Mouse (Mus musculus): Measurements from ENCODE around the gene Dupd1.
A peak's percentile ranks its signal among the peaks of the same experiment; 100 is the strongest.
"Not testable (repeated sequence)": the region's sequence is repeated elsewhere in the genome, so short reads cannot be mapped to it uniquely, and the experiment has no call there.

The Dupd1 gene

DNA sequence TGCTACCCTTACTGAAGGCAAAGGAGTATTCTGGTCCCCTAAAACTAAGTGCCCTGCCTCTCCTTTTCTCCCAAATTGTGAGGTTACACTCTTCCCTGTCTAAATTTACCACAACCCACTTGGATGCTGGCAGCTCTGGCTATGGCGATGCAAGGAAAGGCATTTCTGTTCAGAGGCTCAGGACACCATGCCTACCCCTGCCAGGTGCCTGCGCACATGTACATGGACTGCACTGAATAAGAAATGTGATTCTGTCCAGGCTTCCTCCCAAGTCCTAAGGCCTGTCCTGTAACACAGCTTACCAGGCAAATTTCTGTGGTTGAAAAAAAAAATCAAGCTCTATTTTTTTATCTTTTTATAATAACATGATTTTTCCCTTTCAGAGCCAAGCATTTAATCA lies 38.2 kb downstream of the Dupd1 start:
- DNase-seq (ENCODE audit: low read depth, low spot score), result no peak

DNA sequence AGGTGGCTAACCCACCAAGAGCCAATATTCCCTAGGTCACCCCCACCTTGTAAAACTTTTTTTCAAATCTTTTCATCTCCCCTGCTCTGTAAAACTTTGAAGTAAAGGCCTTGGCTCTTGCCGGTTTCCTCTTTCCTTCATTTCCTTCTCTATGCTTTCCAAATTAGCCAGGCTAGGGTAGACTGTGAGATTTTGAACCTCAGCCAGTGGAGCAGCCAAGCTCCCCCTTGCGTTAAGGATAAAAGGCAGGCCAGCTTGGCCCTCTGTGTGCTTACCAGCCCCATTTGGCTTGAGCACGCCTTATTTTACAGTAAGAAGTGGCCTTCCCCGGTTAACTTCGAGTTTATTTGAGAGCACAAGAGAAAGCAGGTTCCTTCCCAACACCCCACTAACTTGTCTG lies 39.9 kb downstream of the Dupd1 start:
- no peak for DNase-seq (ENCODE audit: low read depth, low spot score)

DNA sequence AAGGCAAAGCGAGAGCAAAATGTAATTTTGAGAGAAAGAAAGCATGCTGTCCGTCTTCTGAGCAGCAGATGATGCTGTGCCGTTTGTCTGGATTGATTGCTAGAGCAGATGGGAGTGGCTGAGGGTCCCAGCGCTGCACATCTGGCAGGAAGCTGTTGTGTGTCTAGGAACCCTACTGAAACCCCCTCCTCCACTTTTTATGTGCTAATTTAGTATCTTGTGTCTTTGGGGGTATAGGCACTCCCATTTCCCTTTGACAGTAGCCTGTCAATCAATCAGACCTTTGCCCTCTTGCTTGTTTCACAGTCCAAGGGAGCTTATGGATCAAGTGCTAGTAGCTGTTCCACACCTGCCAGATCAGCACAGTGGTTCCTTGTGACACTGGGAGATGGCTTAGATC lies 41.3 kb downstream of the Dupd1 start:
- no peak for DNase-seq (ENCODE audit: low read depth, low spot score)

DNA sequence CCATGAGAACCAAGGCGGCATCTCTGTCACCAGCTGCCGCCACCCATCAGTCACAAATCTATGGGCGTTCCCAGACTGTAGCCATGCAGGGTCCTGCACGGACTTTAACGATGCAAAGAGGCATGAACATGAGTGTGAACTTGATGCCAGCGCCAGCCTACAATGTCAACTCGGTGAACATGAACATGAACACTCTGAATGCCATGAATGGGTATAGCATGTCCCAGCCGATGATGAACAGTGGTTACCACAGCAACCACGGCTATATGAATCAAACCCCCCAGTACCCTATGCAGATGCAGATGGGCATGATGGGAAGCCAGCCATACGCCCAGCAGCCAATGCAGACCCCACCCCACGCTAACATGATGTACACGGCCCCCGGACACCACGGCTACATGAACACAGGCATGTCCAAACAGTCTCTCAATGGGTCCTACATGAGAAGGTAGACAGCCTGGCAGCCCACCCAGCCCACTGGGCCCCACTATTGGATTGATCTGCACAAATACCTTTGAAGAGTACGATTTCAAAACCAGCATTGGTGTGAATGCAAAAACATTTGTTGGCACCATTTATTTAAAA lies 43.9 kb downstream of the Dupd1 start:
- not testable (repeated sequence) for DNase-seq (ENCODE audit: low read depth, low spot score)

DNA sequence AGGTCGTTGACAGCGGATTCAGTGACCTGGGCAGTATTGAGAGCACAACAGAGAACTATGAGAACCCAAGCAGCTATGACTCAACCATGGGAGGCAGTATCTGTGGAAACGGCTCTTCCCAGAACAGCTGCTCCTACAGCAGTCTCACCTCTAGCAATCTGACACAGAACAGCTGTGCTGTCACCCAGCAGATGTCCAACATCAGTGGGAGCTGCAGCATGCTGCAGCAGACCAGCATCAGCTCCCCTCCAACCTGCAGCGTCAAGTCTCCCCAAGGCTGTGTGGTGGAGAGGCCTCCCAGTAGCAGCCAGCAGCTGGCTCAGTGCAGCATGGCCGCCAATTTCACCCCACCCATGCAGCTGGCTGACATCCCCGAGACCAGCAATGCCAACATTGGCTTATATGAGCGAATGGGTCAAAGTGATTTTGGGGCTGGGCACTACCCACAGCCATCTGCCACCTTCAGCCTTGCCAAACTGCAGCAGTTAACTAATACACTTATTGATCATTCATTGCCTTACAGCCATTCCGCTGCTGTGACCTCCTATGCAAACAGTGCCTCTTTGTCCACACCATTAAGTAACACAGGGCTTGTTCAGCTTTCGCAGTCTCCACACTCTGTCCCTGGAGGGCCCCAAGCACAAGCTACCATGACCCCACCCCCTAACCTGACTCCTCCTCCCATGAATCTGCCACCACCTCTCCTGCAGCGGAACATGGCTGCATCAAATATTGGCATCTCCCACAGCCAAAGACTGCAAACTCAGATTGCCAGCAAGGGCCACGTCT lies 44.5 kb downstream of the Dupd1 start:
- DNase-seq (ENCODE audit: low read depth, low spot score), result no peak

DNA sequence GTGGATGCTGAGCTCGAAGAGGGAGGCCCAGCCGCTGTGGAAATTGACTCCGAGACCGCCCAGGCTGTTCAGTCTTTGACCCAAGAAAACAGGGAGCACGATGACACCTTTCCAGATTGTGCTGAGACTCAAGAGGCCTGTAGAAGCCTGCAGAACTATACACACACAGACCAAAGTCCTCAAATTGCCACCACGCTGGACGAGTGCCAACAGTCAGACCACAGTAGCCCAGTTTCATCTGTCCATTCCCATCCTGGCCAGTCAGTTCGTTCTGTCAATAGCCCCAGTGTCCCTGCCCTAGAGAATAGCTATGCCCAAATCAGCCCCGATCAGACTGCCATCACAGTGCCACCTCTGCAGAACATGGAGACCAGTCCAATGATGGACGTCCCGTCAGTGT lies 45.2 kb downstream of the Dupd1 start:
- DNase-seq (ENCODE audit: low read depth, low spot score), result no peak

DNA sequence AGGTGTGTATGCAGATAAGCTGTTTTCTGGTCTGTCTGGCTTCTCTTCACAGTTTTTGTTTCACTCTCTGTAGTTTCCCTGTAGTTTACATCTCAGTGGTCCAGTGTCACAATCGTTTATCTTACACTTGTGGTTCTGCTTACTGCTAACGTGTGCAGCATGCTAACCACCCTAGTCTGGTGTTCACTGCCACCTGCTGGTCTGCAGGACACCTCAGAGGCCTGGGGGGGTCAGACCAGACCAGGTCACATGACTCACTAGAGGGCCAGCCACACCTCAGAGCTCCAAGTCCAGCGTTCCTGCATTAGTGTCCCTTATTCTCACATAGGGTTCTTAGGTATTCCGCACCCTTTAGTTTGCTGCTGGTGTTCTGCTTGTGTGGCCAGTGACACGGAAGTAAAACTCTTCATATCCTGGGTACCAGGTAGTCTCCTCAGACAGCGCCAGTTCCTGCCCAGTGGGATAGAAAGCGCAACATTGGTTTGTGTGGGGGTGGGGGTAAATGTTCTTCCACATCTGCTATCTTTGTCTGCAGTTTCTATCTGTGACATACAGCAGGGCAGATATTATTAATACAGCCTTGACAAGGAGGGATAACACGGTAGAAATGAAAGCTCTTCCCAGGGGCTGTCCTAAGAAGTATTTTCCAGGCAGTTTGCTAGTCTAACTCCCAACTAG lies 51.8 kb downstream of the Dupd1 start:
- no peak for DNase-seq (ENCODE audit: low read depth, low spot score)

DNA sequence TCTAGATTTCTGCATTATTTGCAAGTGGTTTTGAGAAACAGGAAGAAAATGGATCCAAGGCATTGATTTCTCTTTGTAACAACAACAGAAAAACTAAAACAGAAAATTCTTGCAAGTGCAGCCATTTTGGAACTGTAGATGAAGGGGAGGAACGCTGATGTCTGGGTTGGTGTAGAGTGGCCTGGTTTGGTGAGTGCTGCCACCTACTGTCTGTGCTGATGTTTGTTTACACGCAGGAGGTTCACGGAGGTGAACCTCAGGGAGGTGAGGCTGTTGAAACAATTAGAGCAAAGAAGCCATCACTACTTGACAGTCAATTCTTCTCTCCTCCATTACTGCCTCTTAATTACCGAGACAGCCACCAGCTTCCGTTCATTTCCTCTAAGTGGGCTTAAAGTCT lies 54.7 kb downstream of the Dupd1 start:
- DNase-seq (ENCODE audit: low read depth, low spot score), result peak; percentile 50

DNA sequence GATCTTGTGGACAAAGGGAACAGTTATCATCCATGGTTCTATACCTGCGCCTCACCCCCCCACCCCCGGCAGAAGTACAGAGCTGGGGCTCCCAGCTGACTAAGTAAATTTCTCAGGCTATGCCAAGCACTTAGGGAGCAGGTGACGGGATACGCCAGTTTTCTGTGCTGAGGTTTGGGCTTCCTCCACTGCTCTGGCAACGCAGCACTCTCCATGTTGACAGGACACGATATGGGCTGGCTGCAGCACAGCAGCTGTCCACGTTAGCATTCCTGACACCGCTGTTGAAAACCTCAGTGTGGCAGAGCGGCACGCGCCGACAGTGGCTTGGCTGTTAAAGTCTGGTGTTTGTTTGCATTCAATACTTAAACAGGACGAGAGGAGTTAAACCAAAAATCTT lies 55.2 kb downstream of the Dupd1 start:
- no peak for DNase-seq (ENCODE audit: low read depth, low spot score)

DNA sequence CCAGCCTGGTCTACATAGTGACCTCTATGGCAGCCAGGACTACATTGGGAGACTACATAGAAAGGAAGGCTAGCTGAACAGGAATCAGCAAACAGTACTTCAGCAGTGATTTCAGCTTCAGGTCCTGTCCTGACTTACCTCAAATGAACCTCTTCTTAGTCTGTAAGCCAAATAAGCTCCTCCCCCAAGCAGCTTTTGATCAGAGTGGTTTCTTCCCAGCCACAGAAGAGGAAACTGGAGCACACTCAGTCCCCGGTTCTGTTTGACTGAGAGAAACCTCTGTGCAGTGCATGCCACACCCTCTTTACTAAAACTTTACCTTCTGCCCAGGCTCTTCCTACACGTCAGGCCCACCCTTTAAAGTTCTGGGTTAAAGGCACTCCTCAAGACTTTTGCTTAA lies 60.6 kb downstream of the Dupd1 start:
- DNase-seq (ENCODE audit: low read depth, low spot score), result no peak

DNA sequence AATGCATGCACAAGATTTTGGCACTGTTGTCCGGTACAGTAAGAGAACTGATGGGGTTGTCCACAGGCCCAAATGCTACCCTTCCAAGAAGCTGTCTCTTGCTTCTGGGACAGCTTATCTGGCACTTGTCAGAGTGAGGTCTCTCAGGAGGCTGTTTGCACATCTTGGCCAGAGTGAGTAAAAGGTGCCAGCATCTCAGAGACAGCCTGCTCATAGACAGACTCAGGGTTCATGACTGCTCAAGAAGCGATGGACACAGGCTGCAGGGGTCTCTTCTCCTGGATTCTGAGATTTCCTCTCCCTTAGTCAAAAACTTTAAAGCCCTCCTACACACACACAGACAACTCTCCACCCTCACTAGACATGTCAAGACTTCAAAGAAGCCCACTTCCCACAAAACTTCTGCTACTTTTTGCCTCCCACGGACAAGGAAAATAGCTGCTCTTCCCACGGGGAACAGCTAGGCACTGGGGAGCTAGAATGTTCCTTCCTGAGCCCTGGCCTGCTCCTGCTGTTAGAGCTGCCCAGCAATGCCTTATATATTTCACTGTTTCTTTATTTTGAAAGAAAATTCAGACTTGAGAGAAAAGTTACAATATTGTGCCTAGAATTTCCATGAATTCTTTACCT lies 73.5 kb downstream of the Dupd1 start:
- DNase-seq (ENCODE audit: low read depth, low spot score), result no peak

DNA sequence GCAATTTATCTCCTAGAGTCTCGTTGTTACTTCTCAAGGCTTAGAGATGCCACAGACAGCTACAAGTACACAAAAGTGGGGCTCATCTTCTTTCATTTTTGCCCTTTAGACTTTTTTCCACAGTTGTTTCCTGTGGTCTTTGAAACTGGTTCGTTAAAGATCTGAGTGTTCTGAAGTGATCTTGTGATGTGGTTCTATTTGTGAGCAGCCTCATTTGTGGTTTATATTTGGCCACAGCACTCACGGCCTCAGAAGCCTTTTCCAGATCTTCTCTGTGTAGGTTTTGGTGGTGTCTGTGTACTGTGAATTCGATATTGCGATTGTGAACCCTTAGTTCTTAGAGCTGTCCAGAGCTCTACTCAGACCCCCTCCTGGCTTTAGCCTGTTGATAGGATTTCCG lies 77.8 kb downstream of the Dupd1 start:
- DNase-seq (ENCODE audit: low read depth, low spot score), result no peak

DNA sequence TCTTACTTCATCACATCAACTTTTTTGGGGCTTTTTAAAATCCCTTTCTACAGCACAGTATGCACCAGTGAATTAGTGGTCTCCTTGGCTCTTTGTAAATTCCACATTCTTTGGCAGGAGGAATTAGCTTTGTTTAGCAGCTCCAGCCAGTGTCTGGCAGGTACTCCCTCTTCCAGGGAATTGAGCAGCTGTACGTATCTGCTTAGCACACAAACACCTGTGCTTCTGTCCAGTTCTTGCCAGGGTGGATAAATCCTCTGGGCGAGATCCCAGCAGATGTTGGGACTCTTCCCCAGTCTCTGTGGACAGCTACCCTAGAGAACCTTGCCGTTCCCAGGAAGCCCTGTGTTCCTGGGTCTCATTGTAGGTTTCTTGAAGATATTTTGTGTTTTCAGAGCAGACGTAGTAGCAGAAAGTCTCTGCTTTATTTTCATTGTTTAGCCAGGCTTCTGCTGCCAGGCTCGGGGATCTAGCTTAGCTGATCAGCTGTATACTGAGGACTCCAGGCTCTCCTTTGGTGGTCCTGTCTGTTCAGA lies 82.6 kb downstream of the Dupd1 start:
- no peak for DNase-seq (ENCODE audit: low read depth, low spot score)

Measured in WW6 (cell line).